Mouse (Mus musculus) embryonic facial prominence, embryonic 13.5 days (tissue): Measurements from ENCODE around the gene Psmd3. TPM values are rescaled to one million over a fixed set of nuclear protein-coding genes. Genes with fewer than 3 reads are reported as not detected.

Experiments
- ATAC-seq: fragments of 200-750 bp; cut with Nextera tagmentation; 2 replicates; pipeline ENCODE4 v1.8.0; 2017; ENCODE audit warnings: low read depth; ENCODE audit not compliant: insufficient number of reproducible peaks, insufficient read depth, low FRiP score, low TSS enrichment
- H3K27ac ChIP-seq: fragments of 300-500 bp; sonication (generic); 2 replicates; pipeline ENCODE4 v1.5.1; 2015; ENCODE audit warnings: moderate library complexity, mild to moderate bottlenecking, inconsistent platforms
- H3K27me3 ChIP-seq: fragments of 300-500 bp; sonication (generic); 2 replicates; pipeline ENCODE4 v1.6.1; 2015; ENCODE audit warnings: mild to moderate bottlenecking, inconsistent platforms
- H3K36me3 ChIP-seq: fragments of 300-500 bp; sonication (generic); 2 replicates; pipeline ENCODE4 v1.6.1; 2015; ENCODE audit warnings: mild to moderate bottlenecking, inconsistent platforms
- H3K4me1 ChIP-seq: fragments of 300-500 bp; sonication (generic); 2 replicates; pipeline ENCODE4 v1.6.1; 2015; ENCODE audit warnings: inconsistent platforms
- H3K4me2 ChIP-seq: fragments of 300-500 bp; sonication (generic); 2 replicates; pipeline ENCODE4 v1.6.1; 2015; ENCODE audit warnings: moderate library complexity, mild to moderate bottlenecking, inconsistent platforms
- H3K4me3 ChIP-seq: fragments of 300-500 bp; sonication (generic); 2 replicates; pipeline ENCODE4 v1.5.1; 2015; ENCODE audit warnings: mild to moderate bottlenecking, inconsistent platforms
- H3K9ac ChIP-seq: fragments of 300-500 bp; sonication (generic); 2 replicates; pipeline ENCODE4 v1.6.1; 2015; ENCODE audit warnings: mild to moderate bottlenecking, inconsistent platforms
- H3K9me3 ChIP-seq: fragments of 300-500 bp; sonication (generic); 2 replicates; pipeline ENCODE4 v1.6.1; 2016; ENCODE audit warnings: inconsistent platforms
- WGBS: fragments of 180-500 bp; shearing (Covaris S2); methylation state at CpG from one replicate; pipeline ENCODE4 v1.1.7; 2015; ENCODE audit warnings: mixed read lengths; 5-methylcytosine and 5-hydroxymethylcytosine counted together
- polyA plus RNA-seq: library from polyadenylated mRNA; unstranded; fragments of >200 nt; fragmentation: Nextera tagmentation; extraction: Ambion mirVana; gene quantifications from 2 replicates; pipeline ENCODE4 v1.2.1, GENCODE M21; 2015

The Psmd3 gene
- polyA plus RNA-seq, 1 experiment from 2014 or later = 207 TPM

GRCm38 (mm10) chr11:98693201-98693600, 10.8 kb downstream of the Psmd3 start:
- no peak overlapping the region for H3K4me2 ChIP-seq
- no peak overlapping the region for H3K4me3 ChIP-seq
- H3K9me3 ChIP-seq = no peaks in the 10 kb centered on the region
- H3K27me3 ChIP-seq = no peaks in the 10 kb centered on the region
- WGBS = 79% methylated on average over 13 of the region's 13 CpGs
- no peak for ATAC-seq
- no peaks in the 10 kb centered on the region for H3K4me1 ChIP-seq
- H3K27ac ChIP-seq = no peak overlapping the region
- H3K36me3 ChIP-seq = peaks cover 79% of the 10 kb centered on the region
- H3K9ac ChIP-seq = no peak overlapping the region

GRCm38 (mm10) chr11:98693746-98694145, 11.4 kb downstream of the Psmd3 start:
- no peak overlapping the region for H3K4me2 ChIP-seq
- no peaks in the 10 kb centered on the region for H3K4me1 ChIP-seq
- WGBS = 92% methylated on average over 9 of the region's 9 CpGs
- H3K9me3 ChIP-seq = no peaks in the 10 kb centered on the region
- peaks cover 75% of the 10 kb centered on the region for H3K36me3 ChIP-seq
- H3K27me3 ChIP-seq = no peaks in the 10 kb centered on the region
- H3K9ac ChIP-seq = no peak overlapping the region
- no peak overlapping the region for H3K27ac ChIP-seq
- ATAC-seq = no peak
- no peak overlapping the region for H3K4me3 ChIP-seq

GRCm38 (mm10) chr11:98694301-98694700, 11.9 kb downstream of the Psmd3 start:
- no peak overlapping the region for H3K27ac ChIP-seq
- H3K4me1 ChIP-seq = no peaks in the 10 kb centered on the region
- no peak for ATAC-seq
- H3K27me3 ChIP-seq = no peaks in the 10 kb centered on the region
- WGBS = 87% methylated on average over 9 of the region's 9 CpGs
- H3K4me3 ChIP-seq = no peak overlapping the region
- no peak overlapping the region for H3K9ac ChIP-seq
- no peaks in the 10 kb centered on the region for H3K9me3 ChIP-seq
- peaks cover 72% of the 10 kb centered on the region for H3K36me3 ChIP-seq
- H3K4me2 ChIP-seq = no peak overlapping the region

GRCm38 (mm10) chr11:98695408-98695807, 13.1 kb downstream of the Psmd3 start:
- no peak overlapping the region for H3K4me3 ChIP-seq
- no peak overlapping the region for H3K27ac ChIP-seq
- ATAC-seq = no peak
- no peak overlapping the region for H3K4me2 ChIP-seq
- H3K27me3 ChIP-seq = no peaks in the 10 kb centered on the region
- H3K4me1 ChIP-seq = peaks cover 4% of the 10 kb centered on the region
- peaks cover 61% of the 10 kb centered on the region for H3K36me3 ChIP-seq
- no peaks in the 10 kb centered on the region for H3K9me3 ChIP-seq
- no peak overlapping the region for H3K9ac ChIP-seq
- 77% methylated on average over 14 of the region's 14 CpGs for WGBS

- no peaks in the 10 kb centered on the region for H3K9me3 ChIP-seq
- no peak for ATAC-seq
- H3K27ac ChIP-seq = no peak overlapping the region
- peaks cover 14% of the 10 kb centered on the region for H3K4me1 ChIP-seq
- 88% methylated on average over 14 of the region's 14 CpGs for WGBS
- no peak overlapping the region for H3K4me2 ChIP-seq
- no peak overlapping the region for H3K9ac ChIP-seq
- no peaks in the 10 kb centered on the region for H3K27me3 ChIP-seq
- H3K36me3 ChIP-seq = peaks cover 49% of the 10 kb centered on the region
- H3K4me3 ChIP-seq = no peak overlapping the region
Observed at GRCm38 (mm10) chr11:98696454-98697216, 14.3 kb downstream of the Psmd3 start.

- no peak overlapping the region for H3K27ac ChIP-seq
Observed at GRCm38 (mm10) chr11:98697225-98697624, 14.9 kb downstream of the Psmd3 start.

GRCm38 (mm10) chr11:98698849-98699640, 16.7 kb downstream of the Psmd3 start:
- H3K9ac ChIP-seq = no peak overlapping the region
- no peak overlapping the region for H3K27ac ChIP-seq
- H3K27me3 ChIP-seq = no peaks in the 10 kb centered on the region
- ATAC-seq = no peak
- WGBS = 85% methylated on average over 16 of the region's 16 CpGs
- H3K9me3 ChIP-seq = no peaks in the 10 kb centered on the region
- H3K4me3 ChIP-seq = no peak overlapping the region
- H3K4me1 ChIP-seq = peaks cover 14% of the 10 kb centered on the region
- H3K4me2 ChIP-seq = no peak overlapping the region
- H3K36me3 ChIP-seq = peaks cover 28% of the 10 kb centered on the region

More at GRCm38 (mm10) chr11:98697225-98697624, 14.9 kb downstream of the Psmd3 start:
- 86% methylated on average over 12 of the region's 12 CpGs for WGBS
- Histone ChIP-seq H3K9me3 (no peaks in the 10 kb centered on the region), H3K27me3 (no peaks in the 10 kb centered on the region), H3K4me2 (no peak overlapping the region), H3K4me3 (no peak overlapping the region), H3K4me1 (peaks cover 14% of the 10 kb centered on the region), H3K9ac (no peak overlapping the region), H3K36me3 (peaks cover 43% of the 10 kb centered on the region)
- ATAC-seq = no peak

- Histone ChIP-seq H3K4me1 (peaks cover 14% of the 10 kb centered on the region), H3K9me3 (no peaks in the 10 kb centered on the region), H3K4me2 (no peak overlapping the region), H3K36me3 (peaks cover 28% of the 10 kb centered on the region), H3K27ac (no peak overlapping the region), H3K27me3 (no peaks in the 10 kb centered on the region), H3K9ac (no peak overlapping the region), H3K4me3 (no peak overlapping the region)
- WGBS = 42% methylated on average over 4 of the region's 4 CpGs
- no peak for ATAC-seq
Observed at GRCm38 (mm10) chr11:98699911-98700310, 17.6 kb downstream of the Psmd3 start.

GRCm38 (mm10) chr11:98701213-98701670, 18.9 kb downstream of the Psmd3 start, which contains the start of gene Csf3:
Gene Csf3 (plus strand): TSS chr11:98701263.
- Histone ChIP-seq H3K4me2 (no peak within 1 kb of the TSS), H3K27ac (no peak within 1 kb of the TSS), H3K9ac (0 out of 2 replicates have a peak within 1 kb of the TSS, but pooled peaks have one; percentile 36), H3K4me3 (no peak within 1 kb of the TSS), H3K27me3 (no peaks in the 10 kb centered on the region), H3K9me3 (no peaks in the 10 kb centered on the region), H3K4me1 (peaks cover 14% of the 10 kb centered on the region), H3K36me3 (peaks cover 28% of the 10 kb centered on the region)
- ATAC-seq = no peak
- 32% methylated on average over 10 of the region's 10 CpGs for WGBS

GRCm38 (mm10) chr11:98702323-98702722, 20.0 kb downstream of the Psmd3 start:
- 75% methylated on average over 5 of the region's 5 CpGs for WGBS
- 0 out of 2 replicates have a peak, but pooled peaks have one; percentile 38 for ATAC-seq

GRCm38 (mm10) chr11:98705021-98705420, 22.7 kb downstream of the Psmd3 start:
- H3K36me3 ChIP-seq = peaks cover 61% of the 10 kb centered on the region
- no peak overlapping the region for H3K27ac ChIP-seq
- ATAC-seq = no peak

More at GRCm38 (mm10) chr11:98702323-98702722, 20.0 kb downstream of the Psmd3 start:
- H3K4me3 ChIP-seq = no peak overlapping the region
- H3K4me2 ChIP-seq = no peak overlapping the region
- peaks cover 19% of the 10 kb centered on the region for H3K4me1 ChIP-seq
- H3K36me3 ChIP-seq = peaks cover 36% of the 10 kb centered on the region
- no peaks in the 10 kb centered on the region for H3K9me3 ChIP-seq
- no peak overlapping the region for H3K9ac ChIP-seq
- H3K27ac ChIP-seq = no peak overlapping the region
- H3K27me3 ChIP-seq = no peaks in the 10 kb centered on the region

More at GRCm38 (mm10) chr11:98705021-98705420, 22.7 kb downstream of the Psmd3 start:
- WGBS = 86% methylated on average over 10 of the region's 10 CpGs
- Histone ChIP-seq H3K9me3 (no peaks in the 10 kb centered on the region), H3K4me2 (no peak overlapping the region), H3K4me1 (peaks cover 46% of the 10 kb centered on the region), H3K4me3 (no peak overlapping the region), H3K27me3 (no peaks in the 10 kb centered on the region), H3K9ac (no peak overlapping the region)
